Mouse (Mus musculus): ENCODE results near the gene Psors1c2. TPM values are rescaled to one million over a fixed set of nuclear protein-coding genes. Genes with fewer than 3 reads are reported as not detected.

Psors1c2 gene
- polyA plus RNA-seq (2014; fragmentation: Illumina TruSeq; extraction: RNeasy Lipid Tissue Mini Kit (QIAGEN cat#74804); ENCODE audit: low read depth, low replicate concordance), result not detected

GRCm38 (mm10) chr17:35532901-35533300, at the start of gene Psors1c2:
Gene Psors1c2 (plus strand): TSS chr17:35533201.

GRCm38 (mm10) chr17:35505776-35506175, 27.2 kb upstream of the Psors1c2 start, which contains the start of gene Pou5f1:
Gene Pou5f1 (plus strand): TSS chr17:35506018.

GRCm38 (mm10) chr17:35516652-35517500, 16.1 kb upstream of the Psors1c2 start, which contains the start of the genes Tcf19 and Cchcr1:
Gene Tcf19 (minus strand): TSS chr17:35516824.
Gene Cchcr1 (plus strand): TSS chr17:35517100.

GRCm38 (mm10) chr17:35551881-35552414, 18.9 kb downstream of the Psors1c2 start, which contains the start of gene Cdsn:
Gene Cdsn (plus strand): TSS chr17:35552128.

GRCm38 (mm10) chr17:35567150-35567549, 34.1 kb downstream of the Psors1c2 start, which contains the start of gene 2300002M23Rik:
Gene 2300002M23Rik (plus strand): TSS chr17:35567450.

Other genes with a start within 250 kb of the Psors1c2 start
- 45.4 TPM for gene H2-Q1, start 212.8 kb upstream of the Psors1c2 start, polyA plus RNA-seq (2014; fragmentation: Illumina TruSeq; extraction: RNeasy Lipid Tissue Mini Kit (QIAGEN cat#74804); ENCODE audit: low read depth, low replicate concordance)
- gene H2-Q2, start 191.0 kb upstream of the Psors1c2 start, polyA plus RNA-seq (2014; fragmentation: Illumina TruSeq; extraction: RNeasy Lipid Tissue Mini Kit (QIAGEN cat#74804); ENCODE audit: low read depth, low replicate concordance), result 288 TPM
- 34.4 TPM for gene H2-Q4, start 153.6 kb upstream of the Psors1c2 start, polyA plus RNA-seq (2014; fragmentation: Illumina TruSeq; extraction: RNeasy Lipid Tissue Mini Kit (QIAGEN cat#74804); ENCODE audit: low read depth, low replicate concordance)
- gene H2-Q6, start 108.4 kb upstream of the Psors1c2 start, polyA plus RNA-seq (2014; fragmentation: Illumina TruSeq; extraction: RNeasy Lipid Tissue Mini Kit (QIAGEN cat#74804); ENCODE audit: low read depth, low replicate concordance), result 7.1 TPM
- gene H2-Q7, start 94.0 kb upstream of the Psors1c2 start, polyA plus RNA-seq (2014; fragmentation: Illumina TruSeq; extraction: RNeasy Lipid Tissue Mini Kit (QIAGEN cat#74804); ENCODE audit: low read depth, low replicate concordance), result 12.5 TPM
- 3.2 TPM for gene H2-Q10, start 63.1 kb upstream of the Psors1c2 start, polyA plus RNA-seq (2014; fragmentation: Illumina TruSeq; extraction: RNeasy Lipid Tissue Mini Kit (QIAGEN cat#74804); ENCODE audit: low read depth, low replicate concordance)
- gene Pou5f1, start 27.2 kb upstream of the Psors1c2 start, polyA plus RNA-seq (2014; fragmentation: Illumina TruSeq; extraction: RNeasy Lipid Tissue Mini Kit (QIAGEN cat#74804); ENCODE audit: low read depth, low replicate concordance), result not detected
- 2.7 TPM for gene Tcf19, start 16.4 kb upstream of the Psors1c2 start, polyA plus RNA-seq (2014; fragmentation: Illumina TruSeq; extraction: RNeasy Lipid Tissue Mini Kit (QIAGEN cat#74804); ENCODE audit: low read depth, low replicate concordance)
- gene Cchcr1, start 16.1 kb upstream of the Psors1c2 start, polyA plus RNA-seq (2014; fragmentation: Illumina TruSeq; extraction: RNeasy Lipid Tissue Mini Kit (QIAGEN cat#74804); ENCODE audit: low read depth, low replicate concordance), result 4.6 TPM
- not detected for gene Cdsn, start 18.9 kb downstream of the Psors1c2 start, polyA plus RNA-seq (2014; fragmentation: Illumina TruSeq; extraction: RNeasy Lipid Tissue Mini Kit (QIAGEN cat#74804); ENCODE audit: low read depth, low replicate concordance)
- not detected for gene 2300002M23Rik, start 34.2 kb downstream of the Psors1c2 start, polyA plus RNA-seq (2014; fragmentation: Illumina TruSeq; extraction: RNeasy Lipid Tissue Mini Kit (QIAGEN cat#74804); ENCODE audit: low read depth, low replicate concordance)
- gene Sfta2, start 68.3 kb downstream of the Psors1c2 start, polyA plus RNA-seq (2014; fragmentation: Illumina TruSeq; extraction: RNeasy Lipid Tissue Mini Kit (QIAGEN cat#74804); ENCODE audit: low read depth, low replicate concordance), result not detected
- gene Gm9573, start 93.4 kb downstream of the Psors1c2 start, polyA plus RNA-seq (2014; fragmentation: Illumina TruSeq; extraction: RNeasy Lipid Tissue Mini Kit (QIAGEN cat#74804); ENCODE audit: low read depth, low replicate concordance), result not detected
- not detected for gene Mucl3, start 110.5 kb downstream of the Psors1c2 start, polyA plus RNA-seq (2014; fragmentation: Illumina TruSeq; extraction: RNeasy Lipid Tissue Mini Kit (QIAGEN cat#74804); ENCODE audit: low read depth, low replicate concordance)
- gene Vars2, start 134.4 kb downstream of the Psors1c2 start, polyA plus RNA-seq (2014; fragmentation: Illumina TruSeq; extraction: RNeasy Lipid Tissue Mini Kit (QIAGEN cat#74804); ENCODE audit: low read depth, low replicate concordance), result 0.28 TPM
- gene Gtf2h4, start 140.5 kb downstream of the Psors1c2 start, polyA plus RNA-seq (2014; fragmentation: Illumina TruSeq; extraction: RNeasy Lipid Tissue Mini Kit (QIAGEN cat#74804); ENCODE audit: low read depth, low replicate concordance), result 2.5 TPM
- gene Ddr1, start 171.4 kb downstream of the Psors1c2 start, polyA plus RNA-seq (2014; fragmentation: Illumina TruSeq; extraction: RNeasy Lipid Tissue Mini Kit (QIAGEN cat#74804); ENCODE audit: low read depth, low replicate concordance), result 7.5 TPM

Measured in sigmoid colon, adult 10 weeks (tissue).